Mouse (Mus musculus) brain, adult 2 months (tissue): ENCODE measurements around the gene Rab13.
"Not testable (repeated sequence)": the region's sequence is repeated elsewhere in the genome, so short reads cannot be mapped to it uniquely, and the experiment has no call there.

Source experiments
- DNase-seq: peaks from one replicate; pipeline ENCODE4 v3.0.0; 2011; ENCODE audit warnings: low read depth, low spot score

Gene Rab13

DNA sequence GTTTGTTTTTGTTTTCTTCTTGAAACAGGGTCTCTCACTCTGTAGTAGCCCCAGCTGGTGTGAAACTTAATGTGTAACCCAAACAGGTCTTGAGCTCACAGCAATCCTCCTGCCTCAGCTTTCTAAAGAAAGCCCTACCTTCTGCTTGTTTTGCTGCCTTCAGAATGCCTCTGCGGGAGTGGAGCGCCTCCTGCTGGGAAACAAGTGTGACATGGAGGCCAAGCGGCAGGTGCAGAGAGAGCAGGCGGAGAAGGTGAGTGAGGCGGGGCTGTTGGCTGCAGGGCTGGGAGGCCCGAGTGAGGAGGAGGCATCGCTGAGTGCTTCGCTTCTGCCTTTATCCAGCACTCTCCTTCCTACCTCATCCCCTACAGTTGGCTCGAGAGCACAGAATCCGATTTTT is 10.8 kb downstream of the Rab13 start:
- no peak for DNase-seq

DNA sequence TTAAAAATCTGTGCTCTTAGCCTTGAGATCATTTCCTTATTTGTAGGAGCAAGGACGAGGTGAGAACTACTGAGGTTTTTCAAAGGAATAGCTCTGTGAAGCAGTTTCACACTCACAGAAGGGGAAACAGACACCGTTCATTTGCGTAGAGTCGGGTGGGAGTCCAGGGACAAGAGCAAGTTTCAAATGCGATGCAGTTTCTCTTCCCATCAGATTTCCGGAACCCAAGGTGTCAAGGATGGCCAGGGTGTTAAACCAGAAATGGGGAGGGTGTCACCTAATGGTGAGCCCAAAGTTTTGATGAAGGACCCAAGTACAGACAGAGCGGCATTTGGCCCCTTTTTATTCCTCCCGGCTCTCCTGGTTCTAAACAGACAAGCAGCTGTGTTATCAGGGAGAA is 17.6 kb downstream of the Rab13 start:
- DNase-seq = no peak

DNA sequence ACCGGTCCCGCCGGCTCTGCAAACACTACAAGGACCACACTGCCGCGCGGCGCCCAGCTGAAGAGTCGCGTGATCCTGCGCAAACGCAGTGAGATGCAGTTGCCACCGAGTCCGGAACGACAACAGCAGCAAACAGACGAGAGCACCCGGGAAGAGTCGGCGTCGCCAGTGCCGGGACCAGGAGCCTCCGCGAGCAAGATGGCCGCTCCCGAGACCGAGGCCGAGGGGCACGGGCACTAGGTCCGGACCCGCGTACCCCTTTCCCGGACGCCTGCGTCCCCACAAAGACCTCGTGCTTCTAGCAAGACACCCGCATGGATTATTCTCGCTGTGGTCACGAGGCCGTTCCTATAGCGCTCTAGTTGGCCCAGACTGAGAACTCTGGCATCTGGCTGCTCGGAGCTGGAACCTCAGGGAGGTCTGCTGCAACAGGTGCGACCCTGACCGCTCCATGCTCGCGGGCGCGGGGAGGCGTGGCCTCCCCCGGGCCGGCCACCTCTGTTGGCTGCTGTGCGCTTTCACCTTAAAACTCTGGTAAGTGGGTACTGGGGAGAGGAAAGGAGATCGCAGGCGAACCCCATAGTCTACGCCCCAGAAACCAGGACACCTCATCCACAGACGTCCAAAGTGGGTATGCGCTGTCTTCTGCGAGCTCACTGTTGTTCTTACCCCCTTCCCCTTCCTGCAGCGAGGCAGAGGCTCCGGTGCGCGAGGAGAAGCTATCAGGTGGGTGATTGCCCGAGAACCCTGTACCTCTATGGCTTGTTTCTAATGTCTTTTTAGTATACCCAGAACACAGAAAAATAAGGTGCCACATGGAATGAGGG is 18.2 kb downstream of the Rab13 start, which contains the start of gene Jtb:
Jtb (plus strand) TSS at position 91 of the 827 bp plus-strand sequence.
- DNase-seq = peak; percentile 99

GRCm38 (mm10) chr3:90241251-90241650 is 27.8 kb downstream of the Rab13 start:
- no peak for DNase-seq

- DNase-seq = no peak
These were observed 28.3 kb downstream of the Rab13 start for GRCm38 (mm10) chr3:90241669-90242358.

DNA sequence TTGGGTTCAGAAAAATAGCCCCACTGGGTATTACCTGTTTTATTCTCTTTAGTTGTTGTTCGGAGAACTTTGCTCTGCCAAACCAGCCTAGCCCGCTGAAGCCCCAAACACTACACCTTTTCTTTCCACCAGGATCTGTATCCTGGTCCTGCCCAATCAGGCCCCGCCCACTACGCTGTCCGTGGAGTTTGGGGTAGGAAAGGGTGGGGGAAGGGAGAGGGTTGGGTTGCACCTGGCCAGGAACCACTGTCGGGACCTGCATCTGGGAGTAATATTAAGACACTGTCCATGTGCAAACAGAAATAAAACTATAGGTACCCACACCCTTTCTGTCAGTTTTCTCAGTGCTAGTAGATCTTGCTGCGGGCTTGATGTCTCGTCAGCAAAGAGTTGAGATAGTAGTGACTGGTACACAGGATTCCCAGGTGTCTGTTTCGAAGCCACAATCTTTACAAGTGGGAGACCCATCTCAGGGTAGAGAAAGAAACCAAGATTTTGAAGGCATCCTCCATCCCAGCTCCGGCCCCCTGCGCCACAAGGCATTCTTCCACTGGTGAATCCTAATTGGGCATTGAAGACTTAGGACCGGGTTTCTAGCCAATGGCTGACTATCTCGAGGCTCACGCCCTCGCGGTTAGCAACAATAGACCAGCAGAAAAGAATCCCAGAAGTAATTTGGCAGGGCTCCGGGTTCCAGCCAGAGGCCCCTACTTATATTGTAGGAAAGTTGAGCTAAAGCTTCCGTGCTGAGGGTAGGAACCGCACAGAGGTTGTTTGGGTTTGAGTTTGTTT is 29.7 kb downstream of the Rab13 start, which contains the start of gene Creb3l4:
Creb3l4 (minus strand) TSS at position 529 of the 792 bp plus-strand sequence.
- peak; percentile 53 for DNase-seq

GRCm38 (mm10) chr3:90245406-90245805 is 31.9 kb downstream of the Rab13 start:
- DNase-seq = no peak

DNA sequence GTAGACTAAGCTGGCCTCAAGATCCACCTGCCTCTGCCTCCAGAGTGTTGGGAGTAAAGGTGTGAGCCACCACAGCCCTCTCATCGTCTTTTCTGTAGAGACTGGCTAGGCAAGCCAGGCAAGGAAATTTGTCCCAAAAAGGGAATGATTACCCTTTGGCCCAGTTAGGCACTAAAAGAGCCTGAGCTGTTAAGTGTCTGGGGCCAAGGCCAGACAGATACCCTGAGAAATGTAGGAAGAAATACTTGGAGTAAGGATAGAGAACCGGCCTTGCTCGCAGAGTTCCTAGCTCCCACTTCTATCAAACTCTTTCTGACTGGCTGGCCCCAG is 34.1 kb downstream of the Rab13 start:
- DNase-seq = no peak

DNA sequence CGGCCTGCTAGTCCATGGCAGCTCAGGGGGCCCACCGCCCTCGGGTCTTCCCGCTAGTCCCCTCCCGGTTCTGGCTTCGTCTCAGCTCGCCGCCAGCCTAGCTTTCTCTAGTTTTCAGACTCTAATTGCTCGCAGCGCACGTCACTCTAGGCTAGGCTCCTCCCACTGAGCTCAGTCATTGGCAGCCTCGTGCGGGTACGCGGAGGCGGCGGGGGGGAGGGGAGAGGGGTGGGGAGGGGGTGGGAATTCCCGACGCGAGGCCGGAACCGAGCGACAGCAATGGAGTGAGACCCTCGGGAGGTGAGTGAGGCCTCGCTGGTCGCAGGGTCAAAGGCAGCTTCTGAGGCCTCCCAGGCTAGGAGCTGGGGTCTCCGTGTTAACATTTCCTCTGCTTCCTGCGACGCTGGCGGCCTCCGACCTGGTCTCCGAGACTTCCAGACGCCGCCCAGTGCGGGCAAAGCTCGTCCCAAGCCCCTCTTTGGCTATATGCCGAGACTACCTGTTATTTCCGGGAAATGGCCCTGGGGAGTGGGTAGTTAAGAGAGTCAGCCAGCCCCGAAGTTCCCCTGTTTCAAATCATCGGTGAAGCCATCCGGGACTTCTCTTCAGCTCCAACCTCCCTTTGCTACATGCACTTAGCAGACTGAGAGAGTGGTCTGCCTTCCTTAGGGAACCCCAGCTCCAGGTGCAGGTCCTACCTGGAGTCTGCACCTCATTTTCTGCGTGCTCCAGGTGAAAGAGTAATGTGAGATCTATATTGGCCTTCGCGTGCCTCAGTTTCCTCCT is 34.7 kb downstream of the Rab13 start, which contains the start of gene Slc39a1:
Slc39a1 (plus strand) TSS at position 213 of the 786 bp plus-strand sequence.
- peak; percentile 98 for DNase-seq

DNA sequence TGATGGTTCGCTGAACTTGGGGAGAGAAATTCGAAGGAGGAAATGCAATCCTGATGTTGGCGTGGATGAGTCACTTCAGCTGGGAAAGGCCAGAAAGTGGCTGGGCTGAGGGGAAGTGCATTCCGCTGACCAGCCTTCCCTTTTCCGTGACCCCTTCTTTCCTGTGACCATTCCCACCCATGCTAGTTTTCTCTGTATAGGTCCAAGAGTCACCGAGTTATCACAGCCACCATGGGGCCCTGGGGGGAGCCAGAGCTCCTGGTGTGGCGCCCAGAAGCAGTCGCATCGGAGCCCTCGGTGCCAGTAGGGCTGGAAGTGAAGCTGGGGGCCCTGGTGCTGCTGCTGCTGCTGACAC is 35.2 kb downstream of the Rab13 start:
- DNase-seq = peak; percentile 47

GRCm38 (mm10) chr3:90250791-90251190 is 37.3 kb downstream of the Rab13 start:
- DNase-seq = peak; percentile 12

GRCm38 (mm10) chr3:90251731-90252226 is 38.3 kb downstream of the Rab13 start:
- peak; percentile 44 for DNase-seq

DNA sequence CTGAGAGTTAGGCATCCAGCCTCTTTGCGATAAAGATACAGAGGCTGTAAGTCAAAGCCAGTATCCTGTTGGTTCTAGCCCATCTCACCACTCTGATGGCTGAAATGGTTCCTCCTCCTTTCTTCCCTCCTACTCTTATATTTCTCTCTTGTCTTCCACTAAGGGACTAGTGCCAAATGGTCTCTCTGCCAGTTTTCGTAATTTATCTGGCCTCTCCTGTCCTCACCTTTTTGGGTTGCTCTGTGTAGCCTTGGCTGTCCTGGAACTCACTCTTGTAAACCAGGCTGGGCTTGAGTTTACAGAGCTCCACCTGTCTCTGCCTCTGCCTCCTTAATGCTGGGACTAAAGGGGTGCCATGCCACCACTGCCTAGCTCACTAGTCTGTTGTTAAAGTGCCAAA is 39.2 kb downstream of the Rab13 start:
- DNase-seq = peak; percentile 18

GRCm38 (mm10) chr3:90253174-90253573 is 39.7 kb downstream of the Rab13 start:
- not testable (repeated sequence) for DNase-seq

- peak; percentile 100 for DNase-seq
These were observed 40.3 kb downstream of the Rab13 start, which contains the start of gene Crtc2 for GRCm38 (mm10) chr3:90253653-90254418. Gene Crtc2 (plus strand): TSS chr3:90254163.

DNA sequence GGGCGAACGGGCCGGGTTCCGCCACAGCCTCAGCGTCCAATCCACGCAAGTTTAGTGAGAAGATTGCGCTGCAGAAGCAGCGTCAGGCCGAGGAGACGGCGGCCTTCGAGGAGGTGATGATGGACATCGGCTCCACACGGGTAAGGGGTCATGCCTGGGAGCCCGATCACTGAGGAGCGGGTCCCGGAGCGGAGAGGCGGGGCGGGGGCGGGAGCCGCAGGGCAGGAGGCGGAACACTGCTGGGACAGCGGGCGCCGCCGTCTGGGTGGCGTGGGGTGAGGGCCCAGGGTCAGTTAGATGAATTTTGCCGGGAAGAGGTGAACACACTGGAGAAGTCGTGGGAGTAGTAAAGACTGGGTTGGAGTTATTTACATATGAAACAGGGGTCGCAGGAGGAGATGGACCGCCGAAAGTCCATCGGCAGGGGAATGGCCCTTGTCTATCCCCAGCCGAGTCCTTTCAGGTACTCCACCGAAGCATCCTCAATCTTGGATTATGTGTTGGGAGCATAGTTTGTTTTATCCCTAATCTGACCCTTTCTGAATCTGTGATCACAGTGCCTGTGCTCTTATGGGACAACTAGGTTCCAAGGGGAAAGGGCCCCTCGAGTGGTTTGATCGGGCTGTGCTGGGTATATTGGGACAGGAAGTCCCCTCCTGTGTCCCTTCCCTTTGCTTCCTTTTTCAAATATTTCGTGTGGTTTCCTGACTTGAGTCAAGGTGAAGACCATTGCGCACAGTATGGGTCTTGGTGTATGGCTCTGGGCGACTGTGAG is 41.1 kb downstream of the Rab13 start:
- no peak for DNase-seq

DNA sequence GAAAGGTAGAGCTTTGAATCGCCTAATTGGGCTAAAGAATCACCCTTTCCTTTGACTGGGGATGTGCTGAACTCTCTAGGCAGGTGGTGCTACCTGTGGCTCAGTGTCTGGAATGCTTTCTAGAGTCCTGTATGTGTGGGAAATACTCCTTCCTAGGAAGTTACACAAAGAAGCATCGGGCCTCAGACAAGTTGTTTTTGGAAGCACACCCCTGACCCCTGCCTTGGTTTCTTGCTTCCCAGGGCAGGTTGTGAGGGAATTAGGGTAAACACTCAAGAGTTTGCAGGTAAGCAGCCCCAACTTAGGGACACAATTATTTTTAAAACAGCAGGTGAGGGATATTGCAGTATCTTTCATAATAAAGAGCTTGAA is 41.7 kb downstream of the Rab13 start:
- DNase-seq = no peak

DNA sequence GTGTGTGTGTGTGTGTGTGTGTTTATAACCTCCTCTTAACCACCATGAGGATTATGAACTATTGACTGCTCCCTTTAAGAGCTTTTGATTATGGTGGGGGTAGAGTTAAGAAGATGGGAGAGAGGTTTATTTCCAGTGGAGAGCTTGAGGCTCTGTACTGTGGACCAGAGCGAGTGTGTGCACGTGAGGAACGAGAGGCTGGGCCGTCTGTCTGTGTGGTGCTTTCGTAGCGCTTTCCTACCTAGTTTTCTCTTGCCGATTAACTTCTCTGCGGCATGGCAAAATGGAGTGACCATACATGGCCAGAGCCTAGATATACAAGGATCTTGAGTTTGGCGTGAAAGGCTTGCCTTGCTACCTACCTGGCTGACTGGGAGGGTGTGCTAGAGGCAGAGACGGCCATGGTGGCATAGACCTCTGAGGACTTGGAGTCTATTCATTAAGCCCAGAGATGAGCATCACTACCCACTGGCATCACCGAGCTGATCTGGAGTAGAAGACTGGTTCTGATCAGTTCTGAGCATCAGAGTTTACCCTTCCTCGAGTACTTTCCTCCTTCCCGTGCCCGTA is 42.4 kb downstream of the Rab13 start:
- no peak for DNase-seq
